Mouse (Mus musculus): ENCODE measurements around the gene Shld2. TPM values are rescaled to one million over a fixed set of nuclear protein-coding genes. Genes with fewer than 3 reads are reported as not detected.
"Not testable (repeated sequence)": the region's sequence is repeated elsewhere in the genome, so short reads cannot be mapped to it uniquely, and the experiment has no call there.

Gene Shld2
- polyA plus RNA-seq, 1 experiment: 7.1 TPM

GRCm38 (mm10) chr14:34327618-34328017, 17.3 kb upstream of the Shld2 start:
- TF ChIP-seq POLR2A (IDR thresholded peaks at IDR 0.05; ENCODE audit: borderline replicate concordance, low read depth, low read length): no peak
- no peak for TF ChIP-seq CTCF (IDR thresholded peaks at IDR 0.05; ENCODE audit: low read depth, low read length)
- no peak overlapping the region for H3K4me3 ChIP-seq (ENCODE audit: insufficient read depth, low read length)
- H3K4me1 ChIP-seq (ENCODE audit: control insufficient read depth, insufficient read depth, low read length): no peaks in the 10 kb centered on the region
- no peak overlapping the region for H3K27ac ChIP-seq (ENCODE audit: insufficient read depth, low read depth, low read length)

GRCm38 (mm10) chr14:34326606-34327005, 16.3 kb upstream of the Shld2 start:
- H3K4me3 ChIP-seq (ENCODE audit: insufficient read depth, low read length): no peak overlapping the region
- TF ChIP-seq CTCF (IDR thresholded peaks at IDR 0.05; ENCODE audit: low read depth, low read length): no peak
- no peak for TF ChIP-seq POLR2A (IDR thresholded peaks at IDR 0.05; ENCODE audit: borderline replicate concordance, low read depth, low read length)
- no peaks in the 10 kb centered on the region for H3K4me1 ChIP-seq (ENCODE audit: control insufficient read depth, insufficient read depth, low read length)
- no peak overlapping the region for H3K27ac ChIP-seq (ENCODE audit: insufficient read depth, low read depth, low read length)

DNA sequence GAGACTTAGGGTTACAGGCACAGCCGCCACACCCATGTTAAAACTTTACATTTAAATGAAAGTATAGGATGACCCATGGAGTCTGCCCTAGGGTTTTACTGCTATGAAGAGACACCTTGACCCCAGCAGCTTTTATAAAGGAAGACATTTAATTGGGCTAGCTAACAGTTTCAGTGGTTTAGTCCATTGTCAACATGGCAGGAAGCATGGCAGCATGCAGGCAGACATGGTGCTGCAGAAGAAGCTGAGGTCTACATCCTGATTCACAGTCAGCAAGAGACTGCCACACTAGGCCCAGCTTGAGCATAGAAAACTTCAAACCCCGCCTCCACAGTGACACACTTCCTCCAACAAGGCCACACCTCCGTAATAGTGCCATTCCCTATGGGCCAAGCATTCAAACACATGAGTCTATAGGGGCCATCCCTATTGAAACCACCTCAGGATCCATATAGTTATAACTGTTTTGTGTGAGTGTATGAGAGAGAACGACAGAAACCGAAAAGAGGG, 13.3 kb upstream of the Shld2 start:
- Histone ChIP-seq H3K4me3 (ENCODE audit: insufficient read depth, low read length) (no peak overlapping the region), H3K27ac (ENCODE audit: insufficient read depth, low read depth, low read length) (no peak overlapping the region), H3K4me1 (ENCODE audit: control insufficient read depth, insufficient read depth, low read length) (no peaks in the 10 kb centered on the region)
- TF ChIP-seq CTCF (IDR thresholded peaks at IDR 0.05; ENCODE audit: low read depth, low read length) (no peak), POLR2A (IDR thresholded peaks at IDR 0.05; ENCODE audit: borderline replicate concordance, low read depth, low read length) (no peak)

- TF ChIP-seq CTCF (IDR thresholded peaks at IDR 0.05; ENCODE audit: low read depth, low read length) (no peak), POLR2A (IDR thresholded peaks at IDR 0.05; ENCODE audit: borderline replicate concordance, low read depth, low read length) (no peak)
- no peak overlapping the region for H3K4me3 ChIP-seq (ENCODE audit: insufficient read depth, low read length)
- peaks cover 10% of the 10 kb centered on the region for H3K4me1 ChIP-seq (ENCODE audit: control insufficient read depth, insufficient read depth, low read length)
- no peak overlapping the region for H3K27ac ChIP-seq (ENCODE audit: insufficient read depth, low read depth, low read length)
These were observed 7.8 kb upstream of the Shld2 start for GRCm38 (mm10) chr14:34318113-34318512.

- Histone ChIP-seq H3K4me3 (ENCODE audit: insufficient read depth, low read length) (no peak overlapping the region), H3K4me1 (ENCODE audit: control insufficient read depth, insufficient read depth, low read length) (peaks cover 11% of the 10 kb centered on the region), H3K27ac (ENCODE audit: insufficient read depth, low read depth, low read length) (no peak overlapping the region)
- TF ChIP-seq CTCF (IDR thresholded peaks at IDR 0.05; ENCODE audit: low read depth, low read length): no peak
- no peak for TF ChIP-seq POLR2A (IDR thresholded peaks at IDR 0.05; ENCODE audit: borderline replicate concordance, low read depth, low read length)
These were observed 7.1 kb upstream of the Shld2 start for GRCm38 (mm10) chr14:34317431-34317830.

- no peak overlapping the region for H3K27ac ChIP-seq (ENCODE audit: insufficient read depth, low read depth, low read length)
- TF ChIP-seq POLR2A (IDR thresholded peaks at IDR 0.05; ENCODE audit: borderline replicate concordance, low read depth, low read length) (no peak), CTCF (IDR thresholded peaks at IDR 0.05; ENCODE audit: low read depth, low read length) (no peak)
- no peak overlapping the region for H3K4me3 ChIP-seq (ENCODE audit: insufficient read depth, low read length)
- peaks cover 11% of the 10 kb centered on the region for H3K4me1 ChIP-seq (ENCODE audit: control insufficient read depth, insufficient read depth, low read length)
These were observed 6.1 kb upstream of the Shld2 start for GRCm38 (mm10) chr14:34316346-34316745.

DNA sequence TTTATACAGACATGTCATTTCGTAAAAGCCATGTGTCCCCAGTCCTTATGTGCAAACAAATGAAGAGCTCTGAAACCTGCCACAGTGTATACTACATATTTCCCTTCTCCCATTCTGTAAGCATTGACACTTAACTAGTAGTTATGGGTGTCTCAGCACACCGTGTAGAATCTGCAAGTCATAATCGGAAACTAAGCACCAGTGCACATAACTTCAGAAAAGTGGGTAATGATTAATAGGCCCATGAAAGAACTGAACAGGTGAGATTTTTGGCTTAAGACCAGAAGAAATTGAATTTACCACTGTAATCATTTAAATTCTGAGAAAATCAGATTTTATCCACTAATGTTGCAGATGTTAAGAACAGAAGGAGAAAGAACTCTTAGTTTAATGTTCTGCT, 4.5 kb upstream of the Shld2 start:
- TF ChIP-seq POLR2A (IDR thresholded peaks at IDR 0.05; ENCODE audit: borderline replicate concordance, low read depth, low read length) (no peak), CTCF (IDR thresholded peaks at IDR 0.05; ENCODE audit: low read depth, low read length) (no peak)
- Histone ChIP-seq H3K4me1 (ENCODE audit: control insufficient read depth, insufficient read depth, low read length) (peaks cover 11% of the 10 kb centered on the region), H3K4me3 (ENCODE audit: insufficient read depth, low read length) (no peak overlapping the region), H3K27ac (ENCODE audit: insufficient read depth, low read depth, low read length) (no peak overlapping the region)

DNA sequence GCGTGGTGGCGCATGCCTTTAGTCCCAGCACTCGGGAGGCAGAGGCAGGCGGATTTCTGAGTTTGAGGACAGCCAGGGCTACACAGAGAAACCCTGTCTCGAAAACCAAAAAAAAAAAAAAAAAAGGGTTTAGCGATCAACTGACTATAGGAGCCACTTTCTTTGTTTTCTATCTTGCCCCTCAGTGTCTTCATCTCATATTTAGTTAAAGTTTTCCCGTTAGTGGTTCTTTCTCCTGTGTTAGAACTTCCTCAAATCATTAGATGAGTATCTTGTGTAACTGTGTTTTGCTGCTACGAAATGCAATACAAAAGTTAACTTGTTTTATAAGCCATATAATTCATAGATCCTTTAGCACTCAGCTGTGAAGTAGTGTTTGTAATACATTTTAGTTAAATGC, 4.1 kb upstream of the Shld2 start:
- Histone ChIP-seq H3K4me3 (ENCODE audit: insufficient read depth, low read length) (peak overlapping the region; percentile 10; the same call in 1 of the 2 replicates), H3K4me1 (ENCODE audit: control insufficient read depth, insufficient read depth, low read length) (peaks cover 12% of the 10 kb centered on the region)
- H3K27ac ChIP-seq (ENCODE audit: insufficient read depth, low read depth, low read length): not testable (repeated sequence)

DNA sequence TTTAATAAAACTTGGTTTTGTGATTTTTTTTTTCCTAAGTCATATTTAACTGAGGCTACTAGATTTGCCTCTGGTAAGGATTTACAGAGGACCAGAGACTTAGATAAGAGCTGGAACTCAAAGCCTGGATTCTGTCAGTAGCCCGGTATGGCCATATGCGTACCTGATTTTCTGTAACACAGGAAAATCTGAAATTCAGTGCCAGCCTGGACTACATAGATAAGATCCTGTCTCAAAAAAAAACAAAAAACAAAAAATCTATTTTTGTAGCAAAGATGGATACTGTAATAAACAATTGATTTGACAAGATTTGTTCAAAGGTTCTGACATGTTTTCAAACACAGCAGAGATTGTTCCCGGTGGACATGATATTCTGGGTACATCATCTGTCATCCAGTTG, 3.3 kb upstream of the Shld2 start:
- Histone ChIP-seq H3K27ac (ENCODE audit: insufficient read depth, low read depth, low read length) (no peak overlapping the region), H3K4me3 (ENCODE audit: insufficient read depth, low read length) (no peak overlapping the region), H3K4me1 (ENCODE audit: control insufficient read depth, insufficient read depth, low read length) (peaks cover 14% of the 10 kb centered on the region)
- TF ChIP-seq CTCF (IDR thresholded peaks at IDR 0.05; ENCODE audit: low read depth, low read length) (no peak), POLR2A (IDR thresholded peaks at IDR 0.05; ENCODE audit: borderline replicate concordance, low read depth, low read length) (no peak)

- Histone ChIP-seq H3K4me3 (ENCODE audit: insufficient read depth, low read length) (peak overlapping the region; percentile 54), H3K4me1 (ENCODE audit: control insufficient read depth, insufficient read depth, low read length) (peaks cover 13% of the 10 kb centered on the region), H3K27ac (ENCODE audit: insufficient read depth, low read depth, low read length) (peak overlapping the region; percentile 31)
- TF ChIP-seq POLR2A (IDR thresholded peaks at IDR 0.05; ENCODE audit: borderline replicate concordance, low read depth, low read length) (no peak), CTCF (IDR thresholded peaks at IDR 0.05; ENCODE audit: low read depth, low read length) (no peak)
These were observed 2.2 kb upstream of the Shld2 start for GRCm38 (mm10) chr14:34312339-34313048.
